Mouse (Mus musculus) E14TG2a.4 (cell line): ENCODE results near the gene Impdh2.

ENCODE experiments used
- H3K27me3 ChIP-seq: 2 replicates; pipeline ENCODE4 v1.6.1; 2014; ENCODE audit warnings: low read length, control low read depth; ENCODE audit not compliant: insufficient read depth
- H3K36me3 ChIP-seq: 2 replicates; pipeline ENCODE4 v1.6.1; 2014; ENCODE audit warnings: low read length, control low read depth; ENCODE audit not compliant: insufficient read depth
- H3K4me1 ChIP-seq: replicated peaks from 2 replicates; pipeline ENCODE4 v1.6.1; 2014; ENCODE audit warnings: low read depth, low read length, control low read depth
- H3K4me3 ChIP-seq: replicated peaks from 2 replicates; pipeline ENCODE4 v1.5.1; 2014; ENCODE audit warnings: mild to moderate bottlenecking, low read length
- H3K9me3 ChIP-seq: 2 replicates; pipeline ENCODE4 v1.6.1; 2014; ENCODE audit warnings: low read length, control low read depth
- CTCF ChIP-seq: conservative IDR thresholded peaks from 2 replicates; pipeline ENCODE4 v1.5.1; 2014; ENCODE audit warnings: low read length
- NANOG ChIP-seq: IDR thresholded peaks from 2 replicates; pipeline ENCODE4 v1.6.1; 2014; ENCODE audit warnings: borderline replicate concordance, low read length, mixed read lengths
- POU5F1 ChIP-seq: IDR thresholded peaks from 2 replicates; pipeline ENCODE4 v1.6.1; 2014; ENCODE audit warnings: low read length, borderline replicate concordance

Gene Impdh2

GRCm38 (mm10) chr9:108611488-108611887 lies 51.4 kb downstream of the Impdh2 start:
- Histone ChIP-seq H3K9me3 (no peaks in the 10 kb centered on the region), H3K36me3 (peaks cover 100% of the 10 kb centered on the region), H3K4me3 (no peak overlapping the region), H3K27me3 (no peaks in the 10 kb centered on the region), H3K4me1 (peaks cover 17% of the 10 kb centered on the region; the same call in 1 of the 2 replicates)
- TF ChIP-seq NANOG: no peak
- TF ChIP-seq CTCF: no peak
- TF ChIP-seq POU5F1: no peak
